Mouse (Mus musculus): ENCODE results near the gene Stard5.

DNA sequence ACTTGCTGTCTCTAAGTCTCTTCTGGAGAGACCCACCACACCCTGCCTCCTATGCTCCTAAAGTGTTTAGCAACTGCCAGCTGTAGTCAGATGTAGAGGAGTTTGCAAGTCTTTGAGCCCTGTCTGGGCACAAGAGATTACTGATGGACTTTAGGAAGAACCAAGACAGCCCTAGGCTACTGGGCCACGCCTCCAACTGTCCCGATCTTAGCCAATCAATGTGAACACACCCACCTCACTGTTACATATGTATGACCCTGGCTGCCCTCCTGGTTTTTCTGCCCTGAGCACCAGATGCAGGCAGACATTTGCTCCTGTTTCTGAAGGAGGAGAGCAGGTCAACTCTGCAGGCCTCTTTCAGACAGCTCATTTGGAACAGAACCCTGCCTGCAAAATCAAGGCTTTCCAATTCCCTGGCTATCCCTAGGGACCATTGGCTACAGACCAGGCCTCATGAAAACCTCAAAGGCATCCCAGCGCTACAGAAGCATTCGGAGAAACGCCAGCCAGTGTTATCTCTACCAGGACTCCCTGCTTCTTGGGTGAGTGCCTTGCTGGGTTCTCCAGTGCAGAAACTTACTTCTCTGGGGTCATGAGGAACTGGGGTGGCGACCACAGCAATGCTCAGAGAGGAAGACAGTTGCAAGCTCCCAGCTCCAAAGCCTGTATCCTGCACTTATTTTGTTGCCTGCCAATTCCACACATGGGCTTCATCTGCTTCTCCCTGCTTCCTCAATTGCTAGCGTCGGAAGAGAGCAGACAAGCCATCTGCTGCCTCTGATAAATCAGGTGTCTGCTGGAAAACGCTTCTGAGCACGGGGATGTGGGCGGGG is 46.9 kb upstream of the Stard5 start, which contains the start of gene Tmc3:
- TF ChIP-seq EP300 (IDR thresholded peaks at IDR 0.05) (no peak), CTCF (IDR thresholded peaks at IDR 0.05) (no peak)

All from lung, postnatal 0 days (tissue).